Mouse (Mus musculus) 3T3-L1 (cell line): Measurements from ENCODE around the gene Scn3a.

Experiments used
- DNase-seq: peaks from one replicate; pipeline ENCODE4 v3.0.0-alpha.2; 2015; ENCODE audit warnings: low read depth, low spot score

The Scn3a gene

DNA sequence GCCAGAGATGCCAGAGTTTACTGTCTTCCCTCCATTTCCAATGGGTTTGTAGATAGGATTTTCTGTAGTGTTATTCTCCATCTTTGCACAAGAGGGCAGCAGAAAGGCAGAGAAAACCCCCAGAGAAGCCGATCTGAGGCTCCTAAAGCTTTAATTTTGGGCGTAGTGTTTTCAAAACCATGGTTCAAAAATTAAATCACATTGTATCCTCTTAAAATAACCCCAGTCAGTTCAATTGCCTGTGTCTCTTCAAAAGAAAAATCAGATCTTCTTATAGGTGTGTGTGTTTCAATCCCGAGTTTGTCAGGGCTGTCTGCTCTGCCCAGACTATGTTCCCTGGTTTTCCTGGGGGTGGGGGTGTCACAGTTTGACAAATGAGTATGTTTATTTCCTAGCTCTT, 153.7 kb downstream of the Scn3a start:
- DNase-seq, result peak; percentile 85
